Mouse (Mus musculus) embryonic facial prominence, embryonic 11.5 days (tissue): ENCODE measurements around the gene Ube2j2. TPM values are rescaled to one million over a fixed set of nuclear protein-coding genes. Genes with fewer than 3 reads are reported as not detected.

Source experiments
- ATAC-seq: fragments of 200-750 bp; cut with Nextera tagmentation; replicated peaks from 2 replicates; pipeline ENCODE4 v1.8.0; 2017; ENCODE audit warnings: low read depth; ENCODE audit not compliant: insufficient number of reproducible peaks, low FRiP score, low TSS enrichment
- DNase-seq: peaks from one replicate; pipeline ENCODE4 v3.0.0-alpha.2; 2015; ENCODE audit warnings: low spot score
- H3K27ac ChIP-seq: fragments of 300-500 bp; sonication (generic); replicated peaks from 2 replicates; pipeline ENCODE4 v1.5.1; 2014; ENCODE audit warnings: mild to moderate bottlenecking, low read depth, low read length, control low read depth
- H3K27me3 ChIP-seq: fragments of 300-500 bp; sonication (generic); 2 replicates; pipeline ENCODE4 v1.6.1; 2014; ENCODE audit warnings: mild to moderate bottlenecking, low read length, moderate library complexity, mixed read lengths; ENCODE audit not compliant: control insufficient read depth, insufficient read depth
- H3K36me3 ChIP-seq: fragments of 300-500 bp; sonication (generic); replicated peaks from 2 replicates; pipeline ENCODE4 v1.6.1; 2014; ENCODE audit warnings: low read depth, mild to moderate bottlenecking, low read length, moderate library complexity, mixed read lengths; ENCODE audit not compliant: control insufficient read depth, insufficient read depth
- H3K4me1 ChIP-seq: fragments of 300-500 bp; sonication (generic); 2 replicates; pipeline ENCODE4 v1.6.1; 2014; ENCODE audit warnings: low read length, mixed read lengths; ENCODE audit not compliant: control insufficient read depth, insufficient read depth
- H3K4me2 ChIP-seq: fragments of 300-500 bp; sonication (generic); 2 replicates; pipeline ENCODE4 v1.6.1; 2014; ENCODE audit warnings: low read depth, mild to moderate bottlenecking, control low read depth, low read length, moderate library complexity
- H3K4me3 ChIP-seq: fragments of 300-500 bp; sonication (generic); 2 replicates; pipeline ENCODE4 v1.5.1; 2014; ENCODE audit warnings: low read depth, low read length, control low read depth
- H3K9ac ChIP-seq: fragments of 300-500 bp; sonication (generic); replicated peaks from 2 replicates; pipeline ENCODE4 v1.6.1; 2014; ENCODE audit warnings: mild to moderate bottlenecking, control low read depth, low read length
- H3K9me3 ChIP-seq: fragments of 300-500 bp; sonication (generic); replicated peaks from 2 replicates; pipeline ENCODE4 v1.6.1; 2016; ENCODE audit warnings: mild to moderate bottlenecking, low read length, inconsistent platforms, mixed read lengths; ENCODE audit not compliant: control insufficient read depth
- WGBS: fragments of 180-500 bp; shearing (Covaris S2); extraction: QIAGEN DNeasy Blood & Tissue Kit; methylation state at CpG from one replicate; pipeline ENCODE4 v1.1.7; 2014; 5-methylcytosine and 5-hydroxymethylcytosine counted together
- polyA plus RNA-seq: library from polyadenylated mRNA; unstranded; fragments of >200 nt; fragmentation: Nextera tagmentation; extraction: Ambion mirVana; gene quantifications from 2 replicates; pipeline ENCODE4 v1.2.1, GENCODE M21; 2014

Ube2j2 gene
- polyA plus RNA-seq, 1 experiment from 2014 or later: 161 TPM

GRCm38 (mm10) chr4:155969043-155969653 is 25.5 kb downstream of the Ube2j2 start:
- WGBS: 84% methylated on average over 13 of the region's 13 CpGs

GRCm38 (mm10) chr4:155970286-155970685 is 26.7 kb downstream of the Ube2j2 start:
- Histone ChIP-seq H3K9me3 (no peaks in the 10 kb centered on the region), H3K27me3 (no peaks in the 10 kb centered on the region), H3K4me3 (no peak overlapping the region), H3K36me3 (no peaks in the 10 kb centered on the region; the same call in 1 of the 2 replicates), H3K27ac (no peak overlapping the region), H3K4me1 (no peaks in the 10 kb centered on the region), H3K9ac (no peak overlapping the region), H3K4me2 (no peak overlapping the region)
- 68% methylated on average over 5 of the region's 5 CpGs for WGBS
- ATAC-seq: no peak
- no peak for DNase-seq

More at GRCm38 (mm10) chr4:155969043-155969653, 25.5 kb downstream of the Ube2j2 start:
- no peak overlapping the region for H3K4me3 ChIP-seq
- no peak for ATAC-seq
- no peaks in the 10 kb centered on the region; the same call in 1 of the 2 replicates for H3K36me3 ChIP-seq
- no peaks in the 10 kb centered on the region for H3K4me1 ChIP-seq
- no peak overlapping the region for H3K27ac ChIP-seq
- no peak overlapping the region for H3K4me2 ChIP-seq
- H3K9me3 ChIP-seq: no peaks in the 10 kb centered on the region
- H3K9ac ChIP-seq: no peak overlapping the region
- no peak for DNase-seq
- H3K27me3 ChIP-seq: no peaks in the 10 kb centered on the region

GRCm38 (mm10) chr4:155972651-155973050 is 29.0 kb downstream of the Ube2j2 start:
- ATAC-seq: no peak
- DNase-seq: no peak
- no peaks in the 10 kb centered on the region for H3K27me3 ChIP-seq
- no peak overlapping the region for H3K27ac ChIP-seq
- H3K4me1 ChIP-seq: no peaks in the 10 kb centered on the region
- no peak overlapping the region for H3K9ac ChIP-seq
- no peaks in the 10 kb centered on the region for H3K36me3 ChIP-seq
- no peak overlapping the region for H3K4me2 ChIP-seq
- WGBS: 43% methylated on average over 6 of the region's 6 CpGs
- no peak overlapping the region for H3K4me3 ChIP-seq
- no peaks in the 10 kb centered on the region for H3K9me3 ChIP-seq

DNA sequence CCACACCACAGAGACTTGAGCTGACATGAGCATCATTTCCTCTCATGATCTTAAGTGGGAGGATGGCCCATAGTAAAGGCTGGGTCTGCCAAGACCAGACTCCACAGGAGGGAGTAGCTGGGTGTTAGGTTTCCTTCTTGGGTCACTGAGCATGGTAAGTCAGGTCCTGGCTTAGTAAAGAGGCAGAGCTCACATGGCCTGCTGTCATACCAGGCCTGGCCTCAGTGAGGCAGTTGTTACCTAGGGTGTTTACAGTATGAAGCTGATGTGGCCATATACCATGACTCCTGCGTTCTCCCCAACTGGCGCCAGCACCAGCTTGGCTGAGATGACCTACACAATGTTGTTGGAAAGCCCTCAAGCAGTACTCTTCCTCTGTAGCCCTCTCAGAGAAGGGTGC is 29.6 kb downstream of the Ube2j2 start:
- ATAC-seq: no peak
- no peaks in the 10 kb centered on the region for H3K9me3 ChIP-seq
- H3K9ac ChIP-seq: no peak overlapping the region
- H3K4me1 ChIP-seq: no peaks in the 10 kb centered on the region
- H3K4me3 ChIP-seq: no peak overlapping the region
- no peaks in the 10 kb centered on the region for H3K27me3 ChIP-seq
- DNase-seq: no peak
- 79% methylated on average over 2 of the region's 2 CpGs for WGBS
- no peak overlapping the region for H3K27ac ChIP-seq
- no peaks in the 10 kb centered on the region for H3K36me3 ChIP-seq
- H3K4me2 ChIP-seq: no peak overlapping the region

DNA sequence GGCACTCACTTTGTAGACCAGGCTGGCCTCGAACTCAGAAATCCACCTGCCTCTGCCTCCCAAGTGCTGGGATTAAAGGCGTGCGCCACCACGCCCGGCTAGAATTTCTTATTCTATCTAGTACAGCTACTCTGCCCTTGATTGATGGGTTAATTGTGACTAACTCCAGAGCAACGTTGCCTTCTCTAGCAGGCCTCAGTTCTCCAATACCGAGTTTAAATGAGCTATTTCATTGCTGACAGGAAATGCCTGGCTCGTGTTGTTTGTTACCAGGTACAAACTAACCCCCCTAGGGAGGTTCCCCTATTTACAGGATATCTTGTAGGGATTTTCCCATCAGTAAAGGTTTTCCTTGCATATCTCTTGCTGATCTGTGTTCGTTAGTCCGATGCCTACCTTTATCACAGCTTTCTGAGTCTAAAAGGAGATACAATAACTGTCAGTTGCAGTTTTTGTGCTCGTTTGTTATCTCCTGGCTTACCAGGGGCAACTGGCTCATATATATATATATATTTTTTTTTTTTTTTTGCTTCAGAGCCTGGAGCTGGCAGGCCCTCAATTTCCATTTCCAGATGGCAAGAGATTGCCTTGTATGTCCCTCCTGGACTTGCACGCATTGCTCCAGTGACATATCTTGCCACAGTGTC is 37.9 kb downstream of the Ube2j2 start:
- DNase-seq (no peak), ATAC-seq (no peak)
- Histone ChIP-seq H3K36me3 (no peaks in the 10 kb centered on the region), H3K27ac (no peak overlapping the region), H3K4me2 (no peak overlapping the region), H3K9me3 (no peaks in the 10 kb centered on the region), H3K4me1 (no peaks in the 10 kb centered on the region), H3K9ac (no peak overlapping the region), H3K27me3 (no peaks in the 10 kb centered on the region), H3K4me3 (no peak overlapping the region)
- WGBS: 76% methylated on average over 11 of the region's 12 CpGs

- WGBS: 18% methylated on average over 2 of the region's 2 CpGs
- no peaks in the 10 kb centered on the region for H3K9me3 ChIP-seq
- ATAC-seq (no peak), DNase-seq (no peak)
- no peak overlapping the region for H3K4me2 ChIP-seq
- no peaks in the 10 kb centered on the region for H3K27me3 ChIP-seq
- no peak overlapping the region for H3K9ac ChIP-seq
- no peak overlapping the region for H3K27ac ChIP-seq
- H3K4me3 ChIP-seq: no peak overlapping the region
- H3K4me1 ChIP-seq: no peaks in the 10 kb centered on the region
- no peaks in the 10 kb centered on the region for H3K36me3 ChIP-seq
These were observed 40.2 kb downstream of the Ube2j2 start for GRCm38 (mm10) chr4:155983788-155984187.

- H3K36me3 ChIP-seq: no peaks in the 10 kb centered on the region
- H3K9me3 ChIP-seq: no peaks in the 10 kb centered on the region
- H3K27ac ChIP-seq: no peak overlapping the region
- DNase-seq (no peak), ATAC-seq (no peak; the same call in 1 of the 2 replicates)
- H3K4me1 ChIP-seq: no peaks in the 10 kb centered on the region
- peak overlapping the region; percentile 88 for H3K9ac ChIP-seq
- peak overlapping the region; percentile 74 for H3K4me3 ChIP-seq
- H3K27me3 ChIP-seq: no peaks in the 10 kb centered on the region
- H3K4me2 ChIP-seq: peak overlapping the region; percentile 96
- 89% methylated on average over 22 of the region's 22 CpGs for WGBS
These were observed 47.7 kb downstream of the Ube2j2 start for GRCm38 (mm10) chr4:155991211-155991907.

- H3K27me3 ChIP-seq: no peaks in the 10 kb centered on the region
- no peak for DNase-seq
- H3K36me3 ChIP-seq: no peaks in the 10 kb centered on the region
- H3K4me3 ChIP-seq: peak overlapping the region; percentile 74
- no peaks in the 10 kb centered on the region for H3K4me1 ChIP-seq
- H3K9me3 ChIP-seq: no peaks in the 10 kb centered on the region
- ATAC-seq: no peak; the same call in 1 of the 2 replicates
- peak overlapping the region; percentile 96 for H3K4me2 ChIP-seq
- WGBS: 30% methylated on average over 37 of the region's 37 CpGs
- peak overlapping the region; percentile 88 for H3K9ac ChIP-seq
- H3K27ac ChIP-seq: peak overlapping the region; percentile 95
These were observed 48.2 kb downstream of the Ube2j2 start for GRCm38 (mm10) chr4:155991908-155992230.
